Mouse (Mus musculus) myocyte (in vitro differentiated cells): ENCODE results near the gene Mrpl49. TPM values are rescaled to one million over a fixed set of nuclear protein-coding genes. Genes with fewer than 3 reads are reported as not detected.

Experiments used
- H3K27me3 ChIP-seq: one replicate; pipeline ENCODE4 v1.6.1; 2011; ENCODE audit not compliant: control insufficient read depth, insufficient read depth, insufficient read length
- H3K36me3 ChIP-seq: one replicate; pipeline ENCODE4 v1.6.1; 2011; ENCODE audit not compliant: control insufficient read depth, insufficient read depth
- H3K4me2 ChIP-seq: one replicate; pipeline ENCODE4 v1.6.1; 2011; ENCODE audit warnings: low read depth, control low read depth
- H3K4me3 ChIP-seq: one replicate; pipeline ENCODE4 v1.5.1; 2011; ENCODE audit warnings: mild to moderate bottlenecking, control low read depth, moderate library complexity
- H3K79me2 ChIP-seq: one replicate; pipeline ENCODE4 v1.6.1; 2011; ENCODE audit not compliant: control insufficient read depth, insufficient read depth
- H3ac ChIP-seq: one replicate; pipeline ENCODE4 v1.6.1; 2011; ENCODE audit not compliant: control insufficient read depth, insufficient read length
- CEBPB ChIP-seq: IDR thresholded peaks from 2 replicates; pipeline ENCODE4 v1.6.1; 2011; ENCODE audit warnings: mild to moderate bottlenecking, moderate library complexity; ENCODE audit not compliant: poor library complexity, insufficient read depth, severe bottlenecking
- E2F4 ChIP-seq: IDR thresholded peaks from one replicate; pipeline ENCODE4 v1.6.1; 2011; ENCODE audit warnings: mild to moderate bottlenecking, control low read depth, moderate library complexity; ENCODE audit not compliant: insufficient read depth
- MAX ChIP-seq: IDR thresholded peaks from one replicate; pipeline ENCODE4 v1.6.1; 2011; ENCODE audit warnings: low read depth, mild to moderate bottlenecking, control low read depth
- MYOD1 ChIP-seq, 3 experiments: IDR thresholded peaks; one replicate each; pipeline ENCODE4 v1.6.1; 2011; ENCODE audit warnings: control low read depth in 2 of 3, low read depth in 2 of 3, mild to moderate bottlenecking in 2 of 3, moderate library complexity in 1 of 3; ENCODE audit not compliant: insufficient read length in 2 of 3, control insufficient read depth in 1 of 3
- MYOG ChIP-seq, 3 experiments: IDR thresholded peaks; one replicate each; pipeline ENCODE4 v1.6.1; 2011; ENCODE audit warnings: control low read depth in 2 of 3, low read depth in 2 of 3, mild to moderate bottlenecking in 2 of 3; ENCODE audit not compliant: insufficient read length in 2 of 3, control insufficient read depth in 1 of 3, insufficient read depth in 1 of 3
- POLR2A ChIP-seq: IDR thresholded peaks from one replicate; pipeline ENCODE4 v1.6.1; 2011; ENCODE audit warnings: low read depth, mild to moderate bottlenecking, control low read depth, moderate library complexity; ENCODE audit not compliant: insufficient read length
- POLR2AphosphoS2 ChIP-seq: IDR thresholded peaks from one replicate; pipeline ENCODE4 v1.6.1; 2011; ENCODE audit warnings: low read depth, control low read depth; ENCODE audit not compliant: insufficient read length
- REST ChIP-seq: IDR thresholded peaks from one replicate; pipeline ENCODE4 v1.6.1; 2011; ENCODE audit warnings: mild to moderate bottlenecking, control low read depth, moderate library complexity; ENCODE audit not compliant: insufficient read depth, insufficient read length
- SRF ChIP-seq: IDR thresholded peaks from one replicate; pipeline ENCODE4 v1.6.1; 2011; ENCODE audit warnings: low read depth; ENCODE audit not compliant: control insufficient read depth, insufficient read length
- TCF12 ChIP-seq: IDR thresholded peaks from one replicate; pipeline ENCODE4 v1.6.1; 2011; ENCODE audit warnings: mild to moderate bottlenecking, control low read depth; ENCODE audit not compliant: poor library complexity, insufficient read depth, severe bottlenecking
- TCF3 ChIP-seq: IDR thresholded peaks from one replicate; pipeline ENCODE4 v1.6.1; 2011; ENCODE audit warnings: low read depth, control low read depth; ENCODE audit not compliant: insufficient read length
- USF1 ChIP-seq: IDR thresholded peaks from one replicate; pipeline ENCODE4 v1.6.1; 2011; ENCODE audit warnings: low read depth, mild to moderate bottlenecking, control low read depth, moderate library complexity
- polyA plus RNA-seq: library from polyadenylated mRNA; unstranded; fragments of >200 nt; fragmentation: generic; extraction: Trizol; gene quantifications from one replicate; pipeline ENCODE4 v1.2.1, GENCODE M21; 2012; ENCODE audit warnings: missing spikeins

Gene Mrpl49
- polyA plus RNA-seq, 1 experiment, result 43.0 TPM

GRCm38 (mm10) chr19:6084478-6085248 lies 27.1 kb upstream of the Mrpl49 start, which contains the start of the genes Zfpl1 and Cdca5:
Zfpl1 (minus strand) TSS chr19:6084956.
Cdca5 (plus strand) TSS chr19:6084983.
- Histone ChIP-seq H3K79me2 (peaks cover 47% of the 10 kb centered on the region), H3K4me2 (peak within 1 kb of the TSS; percentile 97), H3K36me3 (no peaks in the 10 kb centered on the region), H3ac (peak within 1 kb of the TSS; percentile 74), H3K27me3 (no peaks in the 10 kb centered on the region), H3K4me3 (peak within 1 kb of the TSS; percentile 89)
- TF ChIP-seq POLR2A, result peak; percentile 64
- TF ChIP-seq MYOG (IDR thresholded peaks at IDR 0.05; ENCODE audit: control insufficient read depth in 1 of 3, insufficient read depth in 1 of 3, insufficient read length in 2 of 3, low read depth in 2 of 3), result peak in 2 of 3 experiments; percentile 9 to 63
- peak in 2 of 3 experiments; percentile 16 for TF ChIP-seq MYOD1 (IDR thresholded peaks at IDR 0.05; ENCODE audit: control insufficient read depth in 1 of 3, insufficient read length in 2 of 3, low read depth in 2 of 3)
- TF ChIP-seq REST, result no peak
- TF ChIP-seq E2F4, result peak; percentile 99
- TF ChIP-seq SRF, result peak; percentile 94
- peak; percentile 20 for TF ChIP-seq POLR2AphosphoS2
- no peak for TF ChIP-seq USF1

- no peak within 1 kb of the TSS for H3K4me2 ChIP-seq
- no peak for TF ChIP-seq CEBPB
- no peaks in the 10 kb centered on the region for H3K27me3 ChIP-seq
- no peak within 1 kb of the TSS for H3ac ChIP-seq
- no peak within 1 kb of the TSS for H3K4me3 ChIP-seq
- H3K36me3 ChIP-seq, result no peaks in the 10 kb centered on the region
- H3K79me2 ChIP-seq, result peaks cover 37% of the 10 kb centered on the region
These were observed 24.6 kb upstream of the Mrpl49 start, which contains the start of gene Gm28374 for GRCm38 (mm10) chr19:6082156-6082555. Gm28374 (minus strand) TSS chr19:6082256.

GRCm38 (mm10) chr19:6079983-6080480 lies 22.4 kb upstream of the Mrpl49 start, which contains the start of gene Tmem262:
Tmem262 (plus strand) TSS chr19:6080033.
- TF ChIP-seq MAX (no peak), TCF3 (no peak), E2F4 (no peak), USF1 (no peak), CEBPB (no peak), MYOG (IDR thresholded peaks at IDR 0.05; ENCODE audit: control insufficient read depth in 1 of 3, insufficient read depth in 1 of 3, insufficient read length in 2 of 3, low read depth in 2 of 3) (no peak), SRF (no peak), POLR2A (no peak), REST (no peak), POLR2AphosphoS2 (no peak), TCF12 (no peak), MYOD1 (IDR thresholded peaks at IDR 0.05; ENCODE audit: control insufficient read depth in 1 of 3, insufficient read length in 2 of 3, low read depth in 2 of 3) (no peak)
- H3K36me3 ChIP-seq, result no peaks in the 10 kb centered on the region
- H3ac ChIP-seq, result no peak within 1 kb of the TSS
- peaks cover 35% of the 10 kb centered on the region for H3K79me2 ChIP-seq
- no peak within 1 kb of the TSS for H3K4me2 ChIP-seq
- H3K4me3 ChIP-seq, result no peak within 1 kb of the TSS
- no peaks in the 10 kb centered on the region for H3K27me3 ChIP-seq

GRCm38 (mm10) chr19:6076564-6077393 lies 19.2 kb upstream of the Mrpl49 start, which contains the start of gene Vps51:
Vps51 (minus strand) TSS chr19:6077231.
- H3ac ChIP-seq, result peak within 1 kb of the TSS; percentile 17
- TF ChIP-seq POLR2A (peak; percentile 55), USF1 (no peak), POLR2AphosphoS2 (peak; percentile 64), TCF3 (no peak), SRF (peak; percentile 78), TCF12 (no peak), MYOD1 (IDR thresholded peaks at IDR 0.05; ENCODE audit: control insufficient read depth in 1 of 3, insufficient read length in 2 of 3, low read depth in 2 of 3) (peak in 2 of 3 experiments; percentile 44 to 52), CEBPB (0 out of 2 replicates have a peak, but pooled peaks have one; percentile 1), MYOG (IDR thresholded peaks at IDR 0.05; ENCODE audit: control insufficient read depth in 1 of 3, insufficient read depth in 1 of 3, insufficient read length in 2 of 3, low read depth in 2 of 3) (peak in 2 of 3 experiments; percentile 38 to 77), E2F4 (no peak), MAX (peak; percentile 75)
- H3K79me2 ChIP-seq, result peaks cover 17% of the 10 kb centered on the region
- H3K4me2 ChIP-seq, result peak within 1 kb of the TSS; percentile 95
- peaks cover 3% of the 10 kb centered on the region for H3K36me3 ChIP-seq
- H3K4me3 ChIP-seq, result peak within 1 kb of the TSS; percentile 65
- H3K27me3 ChIP-seq, result no peaks in the 10 kb centered on the region
